Mouse (Mus musculus): ENCODE data around the gene Ost4. TPM values are rescaled to one million over a fixed set of nuclear protein-coding genes. Genes with fewer than 3 reads are reported as not detected.

Gene Ost4
- polyA plus RNA-seq, 1 experiment from 2014 or later, result 246 TPM

GRCm38 (mm10) chr5:30948620-30949019, 41.0 kb upstream of the Ost4 start:
- no peaks in the 10 kb centered on the region for H3K9me3 ChIP-seq (ENCODE audit: control insufficient read depth, low read length)
- H3K4me3 ChIP-seq (replicated peaks; ENCODE audit: low read depth, low read length), result no peak overlapping the region
- 76% methylated on average over 5 of the region's 5 CpGs for WGBS
- ATAC-seq (ENCODE audit: low FRiP score, low TSS enrichment), result no peak
- peaks cover 14% of the 10 kb centered on the region for H3K4me1 ChIP-seq (ENCODE audit: control insufficient read depth, insufficient read depth, low read length)
- no peaks in the 10 kb centered on the region for H3K27me3 ChIP-seq (ENCODE audit: control insufficient read depth, insufficient read depth, low read length)
- H3K4me2 ChIP-seq (ENCODE audit: low read length), result no peak overlapping the region
- no peak for DNase-seq
- H3K27ac ChIP-seq (replicated peaks; ENCODE audit: low read depth, low read length), result no peak overlapping the region
- no peak overlapping the region for H3K9ac ChIP-seq (replicated peaks; ENCODE audit: low read length)
- peaks cover 18% of the 10 kb centered on the region for H3K36me3 ChIP-seq (ENCODE audit: control insufficient read depth, insufficient read depth, low read length)

DNA sequence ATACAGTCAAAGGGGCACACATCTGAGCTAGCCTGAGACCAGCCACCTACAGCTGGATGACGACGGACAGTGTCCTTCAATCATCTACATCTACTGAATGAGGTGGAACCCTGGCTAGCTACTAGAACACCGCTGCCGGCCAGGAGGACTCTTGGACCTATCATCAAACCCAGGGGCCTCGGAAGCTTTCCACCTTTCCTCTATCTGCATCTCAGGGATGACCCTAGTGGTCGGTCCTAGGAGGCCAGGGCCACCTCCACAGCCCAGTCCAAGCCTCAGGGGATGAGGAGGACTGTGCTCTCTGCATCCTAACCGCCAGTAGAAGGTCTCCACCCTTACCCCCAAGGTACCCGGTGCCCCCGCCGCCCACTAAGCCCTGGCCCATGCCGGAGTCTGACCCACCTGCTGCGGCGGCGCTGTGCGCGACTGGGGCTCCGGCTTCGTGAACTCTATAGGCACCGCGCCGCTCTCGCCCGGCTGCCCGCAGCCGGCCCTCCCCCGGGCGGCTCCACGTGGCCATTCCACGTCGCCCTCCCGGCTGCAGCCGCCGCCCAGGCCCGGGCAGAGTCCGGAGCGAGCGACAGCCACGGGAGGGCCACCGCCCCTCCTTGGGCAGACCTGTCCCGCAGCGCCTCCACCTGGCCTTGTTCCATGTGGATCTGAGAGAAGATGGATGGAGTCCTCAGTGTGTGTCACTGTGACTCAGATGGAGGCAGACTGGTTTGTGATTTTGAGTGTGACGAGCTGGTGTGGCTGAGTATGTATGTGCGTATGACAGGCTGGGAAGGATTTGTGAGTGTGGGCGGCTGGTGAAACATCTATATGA, 37.6 kb upstream of the Ost4 start, which contains the start of gene Cgref1:
Gene Cgref1, minus strand, starts transcription at position 636 of the 826 bp plus-strand sequence.
- Histone ChIP-seq H3K4me1 (ENCODE audit: control insufficient read depth, insufficient read depth, low read length) (peaks cover 11% of the 10 kb centered on the region), H3K9ac (replicated peaks; ENCODE audit: low read length) (peak within 1 kb of the TSS; percentile 66), H3K9me3 (ENCODE audit: control insufficient read depth, low read length) (no peaks in the 10 kb centered on the region), H3K4me3 (replicated peaks; ENCODE audit: low read depth, low read length) (peak within 1 kb of the TSS; percentile 51), H3K4me2 (ENCODE audit: low read length) (peak within 1 kb of the TSS; percentile 76), H3K27me3 (ENCODE audit: control insufficient read depth, insufficient read depth, low read length) (no peaks in the 10 kb centered on the region), H3K36me3 (ENCODE audit: control insufficient read depth, insufficient read depth, low read length) (no peaks in the 10 kb centered on the region), H3K27ac (replicated peaks; ENCODE audit: low read depth, low read length) (peak within 1 kb of the TSS; percentile 37; the same call in 1 of the 2 replicates)
- ATAC-seq (ENCODE audit: low FRiP score, low TSS enrichment) (peak; percentile 65), DNase-seq (peak; percentile 83)
- WGBS, result 5% methylated on average over 44 of the region's 44 CpGs

DNA sequence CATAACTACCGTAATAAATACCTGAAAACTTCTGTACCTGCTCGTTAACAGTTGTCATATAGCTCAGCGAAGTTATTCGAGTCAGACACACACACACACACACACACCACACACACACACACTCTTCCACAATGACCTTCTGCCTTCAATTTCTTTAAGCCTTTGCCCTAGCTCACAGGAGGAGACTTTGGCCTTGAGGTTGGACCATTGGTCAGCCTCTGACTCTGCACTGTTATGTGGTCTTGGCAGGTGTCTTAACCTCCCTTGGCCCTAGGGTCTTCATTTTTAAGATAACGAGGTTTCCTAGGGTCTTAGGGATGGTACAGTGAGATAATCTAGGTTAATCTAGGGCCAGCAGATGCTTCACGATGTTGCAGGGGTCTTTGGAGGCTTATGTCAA, 36.8 kb upstream of the Ost4 start:
- no peak overlapping the region for H3K27ac ChIP-seq (replicated peaks; ENCODE audit: low read depth, low read length)
- H3K4me2 ChIP-seq (ENCODE audit: low read length), result peak overlapping the region; percentile 76
- H3K4me1 ChIP-seq (ENCODE audit: control insufficient read depth, insufficient read depth, low read length), result peaks cover 6% of the 10 kb centered on the region
- no peaks in the 10 kb centered on the region for H3K27me3 ChIP-seq (ENCODE audit: control insufficient read depth, insufficient read depth, low read length)
- H3K9ac ChIP-seq (replicated peaks; ENCODE audit: low read length), result no peak overlapping the region
- H3K9me3 ChIP-seq (ENCODE audit: control insufficient read depth, low read length), result no peaks in the 10 kb centered on the region
- ATAC-seq (ENCODE audit: low FRiP score, low TSS enrichment) (no peak), DNase-seq (no peak)
- H3K4me3 ChIP-seq (replicated peaks; ENCODE audit: low read depth, low read length), result peak overlapping the region; percentile 51
- H3K36me3 ChIP-seq (ENCODE audit: control insufficient read depth, insufficient read depth, low read length), result no peaks in the 10 kb centered on the region
- 86% methylated on average over 6 of the region's 6 CpGs for WGBS

DNA sequence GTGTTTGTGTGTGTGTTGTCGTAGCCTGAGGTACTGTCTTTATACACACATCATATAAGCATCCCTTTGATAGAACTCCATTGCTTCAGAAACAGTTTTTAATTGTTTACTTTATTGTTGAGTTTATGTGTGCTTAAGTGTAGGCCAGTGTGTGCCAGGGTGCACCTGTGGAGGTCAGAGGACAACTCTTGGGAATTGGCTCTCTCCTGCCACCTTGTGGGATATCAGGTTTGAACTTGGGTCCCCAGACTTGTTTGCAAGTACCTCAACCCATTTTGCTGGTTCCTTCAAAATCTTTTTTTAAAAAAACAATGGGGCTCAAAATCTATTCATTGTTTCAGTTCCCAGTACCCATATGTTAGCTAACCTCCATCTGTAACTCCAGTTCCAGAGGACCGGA, 35.4 kb upstream of the Ost4 start:
- ATAC-seq (ENCODE audit: low FRiP score, low TSS enrichment) (no peak), DNase-seq (no peak)
- H3K4me1 ChIP-seq (ENCODE audit: control insufficient read depth, insufficient read depth, low read length), result peaks cover 2% of the 10 kb centered on the region; the same call in 1 of the 2 replicates
- H3K36me3 ChIP-seq (ENCODE audit: control insufficient read depth, insufficient read depth, low read length), result no peaks in the 10 kb centered on the region
- no peaks in the 10 kb centered on the region for H3K9me3 ChIP-seq (ENCODE audit: control insufficient read depth, low read length)
- H3K27me3 ChIP-seq (ENCODE audit: control insufficient read depth, insufficient read depth, low read length), result no peaks in the 10 kb centered on the region
- no peak overlapping the region for H3K4me3 ChIP-seq (replicated peaks; ENCODE audit: low read depth, low read length)
- 97% methylated on average over 2 of the region's 2 CpGs for WGBS
- no peak overlapping the region for H3K9ac ChIP-seq (replicated peaks; ENCODE audit: low read length)
- H3K27ac ChIP-seq (replicated peaks; ENCODE audit: low read depth, low read length), result no peak overlapping the region
- no peak overlapping the region for H3K4me2 ChIP-seq (ENCODE audit: low read length)

DNA sequence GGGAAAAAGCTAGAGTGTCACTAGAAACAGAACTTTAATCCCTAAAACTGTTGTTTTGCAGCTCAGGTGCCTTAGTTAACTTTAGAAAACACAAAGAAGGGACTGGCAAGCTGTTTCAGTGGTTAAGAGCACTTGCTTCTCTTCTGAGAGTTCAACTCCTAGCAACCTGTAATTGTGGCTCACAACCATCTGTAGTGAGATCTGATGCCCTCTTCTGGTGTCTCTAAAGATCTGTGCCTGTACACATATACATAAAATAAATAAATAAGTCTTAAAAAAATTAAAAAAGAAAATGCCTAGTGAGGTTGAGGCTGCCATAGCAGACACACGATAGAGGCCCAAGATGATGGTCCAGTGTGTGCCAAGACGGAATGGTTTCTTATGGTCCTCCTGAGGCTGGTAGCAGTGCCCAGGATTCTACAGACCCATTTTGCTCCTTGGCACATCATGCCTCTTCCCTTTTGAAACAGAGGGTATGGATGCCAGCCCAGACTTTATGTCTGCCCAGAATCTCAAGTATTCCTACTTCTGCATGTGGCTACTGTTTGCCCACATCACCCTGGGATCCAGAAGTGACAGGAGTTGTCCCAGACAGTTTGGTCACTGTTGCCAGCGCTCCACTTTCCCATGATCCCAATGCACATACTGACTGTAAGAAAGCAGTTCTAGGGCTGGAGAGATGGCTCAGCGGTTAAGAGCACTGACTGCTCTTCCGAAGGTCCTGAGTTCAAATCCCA, 27.3 kb upstream of the Ost4 start:
- H3K4me1 ChIP-seq (ENCODE audit: control insufficient read depth, insufficient read depth, low read length), result no peaks in the 10 kb centered on the region
- no peak overlapping the region for H3K4me2 ChIP-seq (ENCODE audit: low read length)
- no peak overlapping the region for H3K4me3 ChIP-seq (replicated peaks; ENCODE audit: low read depth, low read length)
- no peaks in the 10 kb centered on the region for H3K9me3 ChIP-seq (ENCODE audit: control insufficient read depth, low read length)
- DNase-seq (no peak), ATAC-seq (ENCODE audit: low FRiP score, low TSS enrichment) (no peak)
- H3K27ac ChIP-seq (replicated peaks; ENCODE audit: low read depth, low read length), result no peak overlapping the region
- 93% methylated on average over 5 of the region's 5 CpGs for WGBS
- no peak overlapping the region for H3K9ac ChIP-seq (replicated peaks; ENCODE audit: low read length)
- 0 out of 2 replicates have a peak, but pooled peaks cover 3% of the 10 kb centered on the region for H3K36me3 ChIP-seq (ENCODE audit: control insufficient read depth, insufficient read depth, low read length)
- no peaks in the 10 kb centered on the region for H3K27me3 ChIP-seq (ENCODE audit: control insufficient read depth, insufficient read depth, low read length)

DNA sequence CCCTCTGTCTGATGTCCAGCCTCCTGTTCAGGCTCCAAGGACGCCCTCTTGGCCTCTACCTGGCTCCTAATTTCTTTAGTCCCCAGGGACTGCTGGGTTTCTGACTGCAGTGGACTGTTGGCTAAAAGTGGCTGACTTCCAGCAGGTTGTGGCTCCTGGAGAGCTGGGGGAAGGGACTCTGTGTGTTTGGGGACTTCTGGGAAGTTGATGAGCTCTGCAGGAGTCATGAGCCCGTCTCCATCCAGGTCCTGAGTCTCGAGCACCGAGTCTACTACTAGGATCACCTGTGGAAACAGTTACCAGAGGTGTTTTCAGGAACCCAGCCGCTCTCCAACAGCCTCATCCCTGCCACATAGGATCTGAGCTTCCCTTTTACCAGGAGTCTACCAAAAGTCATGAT, 26.1 kb upstream of the Ost4 start:
- Histone ChIP-seq H3K27ac (replicated peaks; ENCODE audit: low read depth, low read length) (no peak overlapping the region), H3K4me2 (ENCODE audit: low read length) (no peak overlapping the region), H3K27me3 (ENCODE audit: control insufficient read depth, insufficient read depth, low read length) (no peaks in the 10 kb centered on the region), H3K4me1 (ENCODE audit: control insufficient read depth, insufficient read depth, low read length) (no peaks in the 10 kb centered on the region), H3K9ac (replicated peaks; ENCODE audit: low read length) (no peak overlapping the region), H3K4me3 (replicated peaks; ENCODE audit: low read depth, low read length) (no peak overlapping the region), H3K9me3 (ENCODE audit: control insufficient read depth, low read length) (no peaks in the 10 kb centered on the region), H3K36me3 (ENCODE audit: control insufficient read depth, insufficient read depth, low read length) (0 out of 2 replicates have a peak, but pooled peaks cover 3% of the 10 kb centered on the region)
- DNase-seq (no peak), ATAC-seq (ENCODE audit: low FRiP score, low TSS enrichment) (no peak)
- 64% methylated on average over 5 of the region's 5 CpGs for WGBS

DNA sequence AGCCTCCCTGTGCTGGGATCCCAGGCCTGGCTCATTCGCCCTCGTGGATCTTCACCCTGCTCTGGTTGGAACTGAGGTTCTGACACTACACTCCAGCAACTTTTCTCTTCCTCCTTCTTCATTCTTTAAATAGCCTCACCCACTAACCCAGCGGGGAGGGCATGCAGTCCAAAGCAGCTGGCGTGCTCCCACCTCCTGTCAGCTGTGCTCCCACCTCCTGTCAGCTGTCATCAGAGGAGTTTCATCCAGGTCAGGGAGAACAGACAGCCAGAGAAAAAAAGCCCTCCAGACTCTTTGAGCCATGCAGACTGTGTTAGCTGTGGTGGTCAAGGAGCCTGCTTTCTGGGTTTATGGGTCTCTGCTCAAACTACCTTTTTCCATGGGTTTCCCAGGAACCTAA, 23.8 kb upstream of the Ost4 start:
- Histone ChIP-seq H3K9me3 (ENCODE audit: control insufficient read depth, low read length) (no peaks in the 10 kb centered on the region), H3K27ac (replicated peaks; ENCODE audit: low read depth, low read length) (no peak overlapping the region), H3K4me3 (replicated peaks; ENCODE audit: low read depth, low read length) (no peak overlapping the region), H3K4me1 (ENCODE audit: control insufficient read depth, insufficient read depth, low read length) (peaks cover 6% of the 10 kb centered on the region; the same call in 1 of the 2 replicates), H3K36me3 (ENCODE audit: control insufficient read depth, insufficient read depth, low read length) (0 out of 2 replicates have a peak, but pooled peaks cover 3% of the 10 kb centered on the region), H3K9ac (replicated peaks; ENCODE audit: low read length) (no peak overlapping the region), H3K4me2 (ENCODE audit: low read length) (no peak overlapping the region), H3K27me3 (ENCODE audit: control insufficient read depth, insufficient read depth, low read length) (no peaks in the 10 kb centered on the region)
- no peak for DNase-seq
- no peak for ATAC-seq (ENCODE audit: low FRiP score, low TSS enrichment)
- 82% methylated on average over 4 of the region's 4 CpGs for WGBS

DNA sequence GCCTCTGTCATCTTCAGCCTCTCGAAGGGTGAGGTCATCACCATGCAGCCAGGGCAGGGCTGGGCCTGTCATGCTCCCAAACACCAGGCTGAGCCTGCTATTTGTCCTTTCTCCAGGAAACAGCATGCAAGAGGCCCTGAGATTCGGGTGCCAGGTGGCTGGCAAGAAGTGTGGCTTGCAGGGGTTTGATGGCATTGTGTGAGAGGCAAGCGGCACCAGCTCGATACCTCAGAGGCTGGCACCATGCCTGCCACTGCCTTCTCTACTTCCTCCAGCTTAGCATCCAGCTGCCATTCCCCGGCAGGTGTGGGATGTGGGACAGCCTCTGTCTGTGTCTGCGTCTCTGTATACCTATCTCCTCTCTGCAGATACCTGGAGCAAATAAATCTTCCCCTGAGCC, 23.3 kb upstream of the Ost4 start:
- no peak overlapping the region for H3K4me3 ChIP-seq (replicated peaks; ENCODE audit: low read depth, low read length)
- 84% methylated on average over 6 of the region's 6 CpGs for WGBS

More for the DNA sequence above, 23.3 kb upstream of the Ost4 start:
- DNase-seq (no peak), ATAC-seq (ENCODE audit: low FRiP score, low TSS enrichment) (no peak)
- no peak overlapping the region for H3K27ac ChIP-seq (replicated peaks; ENCODE audit: low read depth, low read length)
- H3K4me1 ChIP-seq (ENCODE audit: control insufficient read depth, insufficient read depth, low read length), result peaks cover 6% of the 10 kb centered on the region; the same call in 1 of the 2 replicates
- H3K4me2 ChIP-seq (ENCODE audit: low read length), result no peak overlapping the region
- 0 out of 2 replicates have a peak, but pooled peaks cover 3% of the 10 kb centered on the region for H3K36me3 ChIP-seq (ENCODE audit: control insufficient read depth, insufficient read depth, low read length)
- no peaks in the 10 kb centered on the region for H3K9me3 ChIP-seq (ENCODE audit: control insufficient read depth, low read length)
- no peaks in the 10 kb centered on the region for H3K27me3 ChIP-seq (ENCODE audit: control insufficient read depth, insufficient read depth, low read length)
- no peak overlapping the region for H3K9ac ChIP-seq (replicated peaks; ENCODE audit: low read length)
